Mouse (Mus musculus): ENCODE data around the gene Rgs16. TPM values are rescaled to one million over a fixed set of nuclear protein-coding genes. Genes with fewer than 3 reads are reported as not detected.

The Rgs16 gene
- total RNA-seq, 1 experiment = 8.6 TPM

- H3K4me3 ChIP-seq (ENCODE audit: insufficient read depth in 1 of 2, low read depth in 1 of 2, low read length in 2 of 2, poor library complexity in 1 of 2, severe bottlenecking in 1 of 2) = no peak overlapping the region
- TF ChIP-seq ZC3H11A (IDR thresholded peaks at IDR 0.05; ENCODE audit: borderline replicate concordance, low read depth, low read length) (no peak), ZNF384 (IDR thresholded peaks at IDR 0.05; ENCODE audit: low read depth, low read length) (no peak), HCFC1 (IDR thresholded peaks at IDR 0.05; ENCODE audit: borderline replicate concordance, insufficient read depth, low read length) (no peak), MAFK (IDR thresholded peaks at IDR 0.05; ENCODE audit: insufficient read depth, low read depth, low read length) (no peak), CHD2 (IDR thresholded peaks at IDR 0.05; ENCODE audit: low read depth, low read length) (no peak)
- DNase-seq (ENCODE audit: low read depth, low spot score) = no peak
- H3K27ac ChIP-seq (ENCODE audit: insufficient read depth, low read depth, low read length, poor library complexity, severe bottlenecking) = no peak overlapping the region
- H3K4me1 ChIP-seq (ENCODE audit: control insufficient read depth in 2 of 2, insufficient read depth in 2 of 2, low read length in 2 of 2, poor library complexity in 1 of 2) = no peaks in the 10 kb centered on the region
- in situ Hi-C loops (cut with MboI; ENCODE audit: low sequenced_read_pairs in 2 of 2, unreplicated experiment in 2 of 2) = no loop called here
- H3K9me3 ChIP-seq (ENCODE audit: control insufficient read depth, insufficient read depth, low read depth, low read length) = no peaks in the 10 kb centered on the region
- H3K36me3 ChIP-seq (ENCODE audit: control insufficient read depth, insufficient read depth, low read length, poor library complexity, severe bottlenecking) = no peaks in the 10 kb centered on the region
- H3K9ac ChIP-seq (ENCODE audit: insufficient read depth, low read depth, low read length, poor library complexity, severe bottlenecking) = no peak overlapping the region
Observed at GRCm38 (mm10) chr1:153794241-153794640, 54.1 kb downstream of the Rgs16 start.

Other genes with a start within 250 kb of the Rgs16 start
- gene Npl, start 190.3 kb upstream of the Rgs16 start, total RNA-seq (2012; rRNA removed) = 7.1 and 15.6 TPM in 2 replicates
- 0.26 and 0.31 TPM in 2 replicates for gene Rgs8, start 87.3 kb upstream of the Rgs16 start, total RNA-seq (2012; rRNA removed)
- gene Rnasel, start 9.1 kb downstream of the Rgs16 start, total RNA-seq (2012; rRNA removed) = 0.11 TPM in 1 of 2 replicates, not detected in the other
- not detected in 2 replicates for gene Rgsl1, start 103.8 kb downstream of the Rgs16 start, total RNA-seq (2012; rRNA removed)
- gene Teddm1b, start 134.0 kb downstream of the Rgs16 start, total RNA-seq (2012; rRNA removed) = 0.16 and 0.27 TPM in 2 replicates
- not detected in 2 replicates for gene Teddm1a, start 151.4 kb downstream of the Rgs16 start, total RNA-seq (2012; rRNA removed)
- gene Glul, start 159.6 kb downstream of the Rgs16 start, total RNA-seq (2012; rRNA removed) = 107 TPM in 2 replicates
- gene Teddm2, start 159.9 kb downstream of the Rgs16 start, total RNA-seq (2012; rRNA removed) = 0.62 and 0.63 TPM in 2 replicates

Measured in ES-E14 (cell line).